Mouse (Mus musculus) midbrain, embryonic 12.5 days (tissue): ENCODE measurements around the gene Adcy5. TPM values are rescaled to one million over a fixed set of nuclear protein-coding genes. Genes with fewer than 3 reads are reported as not detected.

Experiments used
- ATAC-seq: fragments of 200-750 bp; cut with Nextera tagmentation; 2 replicates; pipeline ENCODE4 v1.8.0; 2017; ENCODE audit warnings: low read depth, moderate TSS enrichment, moderate library complexity; ENCODE audit not compliant: low FRiP score
- H3K27ac ChIP-seq: fragments of 300-500 bp; sonication (generic); replicated peaks from 2 replicates; pipeline ENCODE4 v1.5.1; 2016; ENCODE audit warnings: mild to moderate bottlenecking
- H3K27me3 ChIP-seq: fragments of 300-500 bp; sonication (generic); 2 replicates; pipeline ENCODE4 v1.6.1; 2016; ENCODE audit warnings: mild to moderate bottlenecking
- H3K36me3 ChIP-seq: fragments of 300-500 bp; sonication (generic); 2 replicates; pipeline ENCODE4 v1.6.1; 2016
- H3K4me1 ChIP-seq: fragments of 300-500 bp; sonication (generic); 2 replicates; pipeline ENCODE4 v1.6.1; 2016
- H3K4me2 ChIP-seq: fragments of 300-500 bp; sonication (generic); replicated peaks from 2 replicates; pipeline ENCODE4 v1.6.1; 2016; ENCODE audit warnings: mild to moderate bottlenecking, moderate library complexity
- H3K4me3 ChIP-seq: fragments of 300-500 bp; sonication (generic); 2 replicates; pipeline ENCODE4 v1.5.1; 2016; ENCODE audit warnings: mild to moderate bottlenecking
- H3K9ac ChIP-seq: fragments of 300-500 bp; sonication (generic); replicated peaks from 2 replicates; pipeline ENCODE4 v1.6.1; 2016; ENCODE audit warnings: mild to moderate bottlenecking, moderate library complexity
- H3K9me3 ChIP-seq: fragments of 300-500 bp; sonication (generic); 2 replicates; pipeline ENCODE4 v1.6.1; 2016; ENCODE audit warnings: mild to moderate bottlenecking
- WGBS: fragments of 180-500 bp; shearing (Covaris S2); methylation state at CpG from one replicate; pipeline ENCODE4 v1.1.7; 2016; 5-methylcytosine and 5-hydroxymethylcytosine counted together
- polyA plus RNA-seq: library from polyadenylated mRNA; unstranded; fragments of >200 nt; fragmentation: Nextera tagmentation; extraction: Ambion mirVana; gene quantifications from 2 replicates; pipeline ENCODE4 v1.2.1, GENCODE M21; 2016

Gene Adcy5
- polyA plus RNA-seq, 1 experiment from 2014 or later: 3.6 TPM

DNA sequence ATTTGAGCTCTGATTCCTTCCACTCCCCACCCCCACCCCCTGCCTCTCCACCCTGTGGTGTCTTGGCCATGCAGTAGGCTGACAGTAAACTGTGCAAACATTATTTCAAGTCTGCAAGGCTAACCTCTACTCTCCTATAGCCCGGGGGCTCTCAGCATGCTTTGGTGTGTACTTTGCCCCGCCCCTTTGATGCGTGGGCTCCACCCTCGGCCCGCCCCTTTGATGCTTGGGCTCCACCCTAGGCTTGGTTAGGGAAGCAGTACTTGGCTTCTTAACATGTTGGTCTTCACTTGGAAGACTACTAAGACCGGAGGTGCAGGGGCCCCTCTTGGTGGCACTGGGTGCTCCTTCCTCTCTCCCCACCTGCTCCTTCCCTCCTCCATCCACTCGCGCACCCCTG lies 4.9 kb downstream of the Adcy5 start:
- no peaks in the 10 kb centered on the region for H3K36me3 ChIP-seq
- H3K4me3 ChIP-seq: no peak overlapping the region
- H3K9ac ChIP-seq: no peak overlapping the region
- no peak for ATAC-seq
- H3K27me3 ChIP-seq: peaks cover 34% of the 10 kb centered on the region
- H3K27ac ChIP-seq: no peak overlapping the region
- no peaks in the 10 kb centered on the region for H3K9me3 ChIP-seq
- peak overlapping the region; percentile 12; the same call in 1 of the 2 replicates for H3K4me2 ChIP-seq
- WGBS: 66% methylated on average over 8 of the region's 8 CpGs
- H3K4me1 ChIP-seq: peaks cover 57% of the 10 kb centered on the region

DNA sequence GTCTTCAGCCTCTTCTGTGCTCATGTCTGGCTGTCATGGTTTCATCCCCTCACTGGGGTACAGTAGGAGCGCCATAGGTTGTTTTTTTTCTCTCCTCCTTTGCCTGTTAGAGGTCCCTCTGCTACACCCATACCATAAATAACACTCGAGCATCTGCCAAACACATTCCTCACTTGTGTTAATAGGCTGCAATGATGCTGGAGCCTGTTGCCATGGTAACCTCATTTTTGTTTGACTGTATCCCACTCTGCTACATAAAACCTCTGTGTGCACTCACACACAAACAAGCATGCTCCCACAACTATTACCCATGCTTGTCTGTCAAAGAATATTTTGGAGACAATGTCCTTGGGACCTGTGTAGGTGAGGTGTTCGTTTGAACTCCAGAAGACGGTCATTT lies 5.3 kb downstream of the Adcy5 start:
- Histone ChIP-seq H3K9ac (no peak overlapping the region), H3K4me1 (peaks cover 62% of the 10 kb centered on the region), H3K4me2 (peak overlapping the region; percentile 12; the same call in 1 of the 2 replicates), H3K27ac (no peak overlapping the region), H3K27me3 (peaks cover 34% of the 10 kb centered on the region), H3K4me3 (no peak overlapping the region), H3K9me3 (no peaks in the 10 kb centered on the region), H3K36me3 (no peaks in the 10 kb centered on the region)
- 82% methylated on average over 4 of the region's 4 CpGs for WGBS
- no peak for ATAC-seq

- Histone ChIP-seq H3K4me1 (peaks cover 38% of the 10 kb centered on the region), H3K9me3 (no peaks in the 10 kb centered on the region), H3K36me3 (no peaks in the 10 kb centered on the region), H3K4me3 (no peak overlapping the region), H3K9ac (no peak overlapping the region), H3K27ac (peak overlapping the region; percentile 60), H3K4me2 (peak overlapping the region; percentile 20), H3K27me3 (0 out of 2 replicates have a peak, but pooled peaks cover 4% of the 10 kb centered on the region)
- WGBS: 43% methylated on average over 19 of the region's 19 CpGs
- peak; percentile 89 for ATAC-seq
Observed at GRCm38 (mm10) chr16:35164361-35165224, 9.9 kb downstream of the Adcy5 start.

- no peak overlapping the region for H3K9ac ChIP-seq
- 88% methylated on average over 6 of the region's 6 CpGs for WGBS
- H3K27ac ChIP-seq: no peak overlapping the region
- H3K4me3 ChIP-seq: no peak overlapping the region
- H3K27me3 ChIP-seq: 0 out of 2 replicates have a peak, but pooled peaks cover 4% of the 10 kb centered on the region
- no peaks in the 10 kb centered on the region for H3K36me3 ChIP-seq
- peaks cover 31% of the 10 kb centered on the region for H3K4me1 ChIP-seq
- no peak for ATAC-seq
- H3K9me3 ChIP-seq: no peaks in the 10 kb centered on the region
- H3K4me2 ChIP-seq: no peak overlapping the region
Observed at GRCm38 (mm10) chr16:35165361-35165760, 10.7 kb downstream of the Adcy5 start.

DNA sequence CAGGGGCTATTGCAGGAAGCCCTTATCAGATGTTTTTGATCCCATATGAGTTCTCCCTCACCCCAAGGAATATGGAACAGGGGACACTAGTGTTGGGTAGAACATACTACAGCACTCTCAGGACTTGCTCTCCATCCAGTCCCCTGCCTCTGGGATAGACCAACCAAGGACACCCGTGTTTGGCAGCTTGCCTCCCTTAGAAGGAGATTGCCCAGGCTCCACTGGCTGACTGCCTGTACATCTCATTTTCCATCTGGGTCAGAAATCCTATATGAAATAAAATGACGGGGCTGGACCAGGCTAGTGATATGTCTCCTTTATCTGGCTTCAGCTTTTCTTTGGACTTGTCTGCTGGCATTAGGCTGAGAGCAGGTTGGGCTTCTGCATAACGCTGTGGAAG lies 11.1 kb downstream of the Adcy5 start:
- no peak overlapping the region for H3K4me3 ChIP-seq
- no peak overlapping the region for H3K9ac ChIP-seq
- ATAC-seq: no peak
- 0 out of 2 replicates have a peak, but pooled peaks cover 4% of the 10 kb centered on the region for H3K27me3 ChIP-seq
- H3K27ac ChIP-seq: no peak overlapping the region
- no peaks in the 10 kb centered on the region for H3K36me3 ChIP-seq
- no peaks in the 10 kb centered on the region for H3K9me3 ChIP-seq
- H3K4me2 ChIP-seq: no peak overlapping the region
- H3K4me1 ChIP-seq: peaks cover 26% of the 10 kb centered on the region
- 92% methylated on average over 3 of the region's 3 CpGs for WGBS

DNA sequence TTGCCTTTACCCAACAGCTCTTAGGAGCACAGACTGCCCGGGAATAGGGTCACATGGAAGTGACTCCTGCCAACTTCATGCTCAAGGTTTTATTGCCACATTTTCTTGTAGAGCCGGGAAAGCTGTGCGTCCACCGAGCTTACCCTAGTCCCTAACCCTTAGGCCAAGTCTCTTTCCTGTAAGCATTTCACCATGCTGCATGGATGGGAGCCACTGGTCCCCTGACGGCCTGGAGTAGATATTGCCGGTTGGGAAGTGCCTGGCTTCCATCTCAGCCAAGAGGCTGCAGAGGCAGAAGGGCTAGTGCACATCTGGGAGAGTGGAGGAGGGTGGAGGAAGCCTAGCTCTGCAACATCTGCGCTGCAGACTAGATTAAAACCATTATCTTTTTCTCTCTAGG lies 14.8 kb downstream of the Adcy5 start:
- ATAC-seq: no peak
- WGBS: 89% methylated on average over 7 of the region's 7 CpGs
- H3K4me2 ChIP-seq: no peak overlapping the region
- peaks cover 12% of the 10 kb centered on the region for H3K4me1 ChIP-seq
- no peak overlapping the region for H3K9ac ChIP-seq
- H3K36me3 ChIP-seq: no peaks in the 10 kb centered on the region
- 0 out of 2 replicates have a peak, but pooled peaks cover 4% of the 10 kb centered on the region for H3K27me3 ChIP-seq
- no peak overlapping the region for H3K27ac ChIP-seq
- H3K9me3 ChIP-seq: no peaks in the 10 kb centered on the region
- no peak overlapping the region for H3K4me3 ChIP-seq

DNA sequence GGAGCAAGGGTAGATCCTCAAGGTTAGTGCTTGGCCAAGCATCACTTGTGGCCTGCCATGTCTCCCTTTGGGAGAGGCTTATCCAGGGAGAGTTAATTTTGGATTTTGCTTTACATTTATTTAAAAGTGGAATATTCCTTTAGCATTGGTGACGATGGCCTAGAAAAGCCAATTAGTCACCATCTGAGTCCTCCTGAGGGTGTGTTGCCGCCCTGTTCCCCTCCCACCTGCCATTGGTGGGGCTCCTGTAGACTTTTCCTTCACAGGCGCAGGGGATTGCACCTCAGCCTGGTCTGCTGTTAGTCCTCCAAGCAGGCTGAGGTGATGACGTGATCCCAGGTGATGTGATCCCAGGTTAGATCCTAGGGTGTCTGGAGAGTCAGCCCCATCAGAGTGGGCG lies 17.5 kb downstream of the Adcy5 start:
- Histone ChIP-seq H3K9ac (no peak overlapping the region), H3K4me2 (no peak overlapping the region), H3K27ac (no peak overlapping the region), H3K9me3 (no peaks in the 10 kb centered on the region), H3K4me1 (no peaks in the 10 kb centered on the region), H3K27me3 (0 out of 2 replicates have a peak, but pooled peaks cover 4% of the 10 kb centered on the region), H3K36me3 (no peaks in the 10 kb centered on the region), H3K4me3 (no peak overlapping the region)
- 88% methylated on average over 5 of the region's 5 CpGs for WGBS
- no peak for ATAC-seq

GRCm38 (mm10) chr16:35178516-35178915 lies 23.8 kb downstream of the Adcy5 start:
- Histone ChIP-seq H3K27ac (no peak overlapping the region), H3K36me3 (no peaks in the 10 kb centered on the region), H3K9ac (no peak overlapping the region), H3K9me3 (no peaks in the 10 kb centered on the region), H3K4me3 (no peak overlapping the region), H3K4me2 (no peak overlapping the region), H3K4me1 (no peaks in the 10 kb centered on the region), H3K27me3 (no peaks in the 10 kb centered on the region)
- WGBS: 87% methylated on average over 3 of the region's 3 CpGs
- no peak for ATAC-seq

DNA sequence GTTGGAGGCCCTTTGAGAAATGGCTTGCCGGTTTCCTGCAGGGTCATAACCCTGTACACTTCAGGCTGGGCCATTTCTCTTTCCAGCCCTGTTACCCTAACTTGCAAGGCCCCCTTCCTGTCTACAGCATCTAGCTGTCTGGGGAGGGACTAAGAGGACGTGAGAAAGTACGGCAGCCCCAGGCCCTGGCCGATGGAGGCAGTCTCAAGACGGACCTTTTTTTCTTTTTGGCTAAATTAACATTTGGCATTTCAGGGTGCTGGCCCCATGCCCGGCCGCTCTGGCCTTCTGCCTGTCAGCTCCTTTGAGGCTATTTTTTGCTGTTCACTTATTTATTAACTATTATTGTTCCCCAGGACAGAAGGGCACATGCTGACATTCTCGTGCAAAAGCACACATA lies 24.4 kb downstream of the Adcy5 start:
- Histone ChIP-seq H3K27me3 (no peaks in the 10 kb centered on the region), H3K4me2 (no peak overlapping the region), H3K36me3 (no peaks in the 10 kb centered on the region), H3K27ac (no peak overlapping the region), H3K4me3 (no peak overlapping the region), H3K9me3 (no peaks in the 10 kb centered on the region), H3K4me1 (no peaks in the 10 kb centered on the region), H3K9ac (no peak overlapping the region)
- WGBS: 84% methylated on average over 8 of the region's 8 CpGs
- ATAC-seq: no peak

DNA sequence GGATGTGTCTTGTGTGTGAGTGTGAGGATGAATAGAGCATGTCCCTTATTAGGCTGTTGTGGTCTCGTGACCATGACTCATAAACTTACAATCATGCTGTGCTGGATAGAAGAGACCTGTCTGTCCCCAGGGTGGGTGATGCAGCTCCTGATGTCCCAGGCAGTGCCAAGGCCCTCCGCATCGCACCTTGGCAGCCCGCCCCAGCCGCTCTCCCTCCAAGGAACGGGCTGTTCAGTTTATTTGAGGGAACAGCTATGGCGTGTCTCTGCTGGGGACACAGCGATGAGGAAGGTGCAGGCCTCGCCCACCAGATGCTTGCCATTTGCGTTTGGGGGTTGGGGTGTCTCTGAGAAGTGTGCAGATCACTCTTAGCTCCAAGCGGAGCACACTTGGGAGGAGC lies 28.5 kb downstream of the Adcy5 start:
- Histone ChIP-seq H3K4me3 (no peak overlapping the region), H3K9ac (no peak overlapping the region), H3K36me3 (no peaks in the 10 kb centered on the region), H3K27me3 (no peaks in the 10 kb centered on the region), H3K27ac (no peak overlapping the region), H3K4me2 (no peak overlapping the region), H3K9me3 (no peaks in the 10 kb centered on the region), H3K4me1 (no peaks in the 10 kb centered on the region)
- ATAC-seq: no peak
- WGBS: 82% methylated on average over 11 of the region's 11 CpGs

DNA sequence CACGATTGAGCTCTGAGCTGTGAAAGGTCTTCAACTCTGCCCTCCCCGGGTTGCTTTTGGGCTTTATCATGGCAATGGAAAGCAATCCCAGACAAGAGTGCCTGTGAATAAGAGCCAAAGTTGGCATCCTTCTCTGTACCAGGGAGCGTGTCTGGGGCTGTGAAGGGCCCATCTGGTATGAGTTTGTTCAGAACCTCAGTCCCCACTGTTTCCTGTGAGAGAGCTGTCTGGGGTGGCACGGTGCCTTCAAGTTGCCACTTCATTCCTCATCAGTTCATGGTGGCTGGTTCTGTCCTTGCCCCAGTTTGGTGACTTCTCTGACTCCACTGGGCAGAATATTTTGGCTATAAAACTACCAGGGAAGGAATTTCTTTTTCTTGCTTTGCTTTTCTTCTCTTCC lies 33.4 kb downstream of the Adcy5 start:
- H3K9me3 ChIP-seq: no peaks in the 10 kb centered on the region
- H3K4me2 ChIP-seq: no peak overlapping the region
- no peak overlapping the region for H3K4me3 ChIP-seq
- 85% methylated on average over 4 of the region's 4 CpGs for WGBS
- no peak overlapping the region for H3K9ac ChIP-seq
- no peak overlapping the region for H3K27ac ChIP-seq
- ATAC-seq: no peak
- H3K36me3 ChIP-seq: no peaks in the 10 kb centered on the region
- H3K27me3 ChIP-seq: no peaks in the 10 kb centered on the region
- H3K4me1 ChIP-seq: 0 out of 2 replicates have a peak, but pooled peaks cover under 1% of the 10 kb centered on the region

DNA sequence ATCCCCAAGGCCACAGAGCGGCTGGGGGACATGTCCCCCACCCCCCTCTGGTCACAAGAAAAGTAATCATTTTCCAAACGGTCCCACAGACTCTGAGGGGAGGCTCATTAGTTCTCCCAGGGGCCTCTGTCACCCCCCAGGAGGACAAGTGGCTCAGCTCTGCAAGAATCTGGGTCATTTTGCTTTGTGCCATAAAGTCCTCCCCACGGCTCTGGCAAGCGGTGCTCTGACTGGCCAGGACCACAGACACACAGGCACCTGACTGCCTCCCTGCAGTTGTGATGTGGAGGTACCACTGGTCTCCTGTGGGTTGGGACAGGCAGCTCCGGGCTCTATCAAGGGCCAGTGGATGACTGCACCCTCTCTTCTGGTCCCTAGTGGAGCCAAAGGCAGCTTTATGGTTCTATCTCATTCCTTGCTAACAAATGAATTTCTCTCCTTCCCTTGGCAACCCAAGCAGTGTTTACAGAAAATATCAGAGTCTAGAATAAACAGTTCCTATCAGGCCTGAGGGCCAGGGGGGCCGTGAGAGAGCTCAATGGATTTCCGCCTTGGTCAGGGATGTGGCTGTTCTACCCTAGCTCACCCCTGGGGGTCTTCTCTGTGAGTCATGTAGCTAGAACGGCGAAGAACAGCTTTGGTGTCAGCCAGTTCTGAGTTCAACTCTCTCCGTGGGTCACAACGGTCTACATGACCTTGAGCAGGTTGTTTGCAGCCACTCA lies 34.9 kb downstream of the Adcy5 start:
- Histone ChIP-seq H3K4me2 (no peak overlapping the region), H3K9ac (no peak overlapping the region), H3K4me3 (no peak overlapping the region), H3K27ac (no peak overlapping the region), H3K9me3 (no peaks in the 10 kb centered on the region), H3K36me3 (no peaks in the 10 kb centered on the region), H3K4me1 (peaks cover 7% of the 10 kb centered on the region; the same call in 1 of the 2 replicates), H3K27me3 (no peaks in the 10 kb centered on the region)
- no peak for ATAC-seq
- WGBS: 76% methylated on average over 11 of the region's 11 CpGs
